Mouse (Mus musculus) A20 (cell line): ENCODE data around the gene Atp5mpl.
"Not testable (repeated sequence)": the region's sequence is repeated elsewhere in the genome, so short reads cannot be mapped to it uniquely, and the experiment has no call there.

Experiments used
- DNase-seq: peaks from one replicate; pipeline ENCODE4 v3.0.0-alpha.2; 2011; ENCODE audit warnings: low read depth, low spot score

The Atp5mpl gene

GRCm38 (mm10) chr12:111950486-111950885 lies 16.3 kb downstream of the Atp5mpl start:
- no peak for DNase-seq

DNA sequence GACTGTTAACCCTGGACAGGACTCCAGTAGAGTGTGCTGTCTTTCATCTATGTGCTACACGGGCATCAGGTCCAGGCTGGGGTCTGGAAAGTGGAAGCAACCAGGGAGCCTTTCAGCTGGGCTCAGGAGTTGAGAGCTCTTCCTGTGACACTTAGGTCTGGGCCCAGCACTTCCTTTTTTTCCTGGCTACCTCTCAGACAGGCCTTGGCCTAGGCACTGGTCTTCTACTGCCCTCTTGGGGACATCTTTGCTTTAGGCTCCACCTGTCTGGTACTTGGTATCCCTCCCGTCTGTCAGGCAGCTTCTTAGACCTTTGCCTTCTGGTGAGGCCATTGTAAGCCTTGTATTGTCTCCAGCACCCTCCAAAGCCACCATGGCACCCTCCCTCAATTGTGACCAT lies 20.1 kb downstream of the Atp5mpl start:
- DNase-seq = peak; percentile 81

DNA sequence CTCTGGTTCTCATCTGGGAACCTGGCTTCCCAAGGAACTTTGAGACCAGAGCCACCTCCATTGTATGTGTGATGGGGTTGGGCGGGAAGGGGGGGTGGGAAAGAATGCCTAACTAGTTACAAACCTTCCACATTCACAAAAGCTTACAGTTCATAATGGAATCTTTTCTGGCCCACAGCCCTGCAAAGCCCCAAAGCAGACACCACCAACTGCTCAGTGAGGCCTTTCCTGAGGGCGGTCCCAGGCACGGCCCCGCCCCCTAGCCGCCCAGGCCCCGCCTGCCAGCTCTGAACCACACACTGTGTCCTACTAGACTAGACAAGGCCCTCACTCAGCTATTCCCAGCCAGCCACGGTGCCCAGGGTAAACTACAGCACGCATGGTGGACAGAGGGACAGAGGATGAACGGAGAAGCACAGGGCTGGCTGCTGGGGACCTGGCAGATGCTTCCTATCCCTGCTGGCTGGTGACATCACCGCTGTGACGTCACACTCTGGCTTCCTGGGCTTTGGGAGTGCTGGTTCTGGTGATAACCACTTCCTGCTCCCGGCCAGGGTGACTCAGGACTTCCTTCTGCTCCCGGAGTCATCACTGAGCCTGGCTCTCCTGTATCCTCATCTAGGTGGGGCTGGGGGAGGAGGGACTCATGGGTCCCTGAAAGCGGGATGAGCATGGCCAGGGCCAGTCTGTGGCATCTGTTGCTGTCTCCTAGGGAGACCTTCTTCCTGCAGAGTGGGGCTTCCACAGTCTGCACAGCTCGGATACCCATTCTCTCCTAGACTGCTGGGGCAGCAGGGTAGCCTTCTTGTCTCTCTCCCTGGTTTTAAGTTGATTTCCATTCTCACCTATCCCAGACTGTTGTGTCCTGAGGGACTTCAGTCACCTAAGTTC lies 20.8 kb downstream of the Atp5mpl start:
- DNase-seq = not testable (repeated sequence)

DNA sequence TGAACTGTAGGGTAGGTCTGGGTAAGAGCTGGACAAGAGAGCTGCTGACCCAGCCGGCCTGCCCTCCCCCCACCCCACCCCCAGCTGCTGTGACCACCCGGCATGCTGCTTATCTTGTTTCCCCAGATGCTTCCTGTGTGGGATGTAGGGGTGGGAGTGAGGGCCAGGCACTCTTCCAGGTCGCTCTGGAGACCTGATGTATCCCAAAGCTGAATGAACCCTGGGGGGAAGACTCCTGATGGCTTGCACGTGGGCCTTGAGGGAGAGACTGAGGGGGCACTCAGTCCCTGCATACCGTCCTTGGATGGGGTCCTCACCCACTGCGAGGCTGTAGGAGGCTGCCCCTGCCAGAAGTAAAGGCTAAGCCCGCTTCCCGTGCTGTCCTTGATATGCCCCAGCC lies 21.7 kb downstream of the Atp5mpl start:
- no peak for DNase-seq

DNA sequence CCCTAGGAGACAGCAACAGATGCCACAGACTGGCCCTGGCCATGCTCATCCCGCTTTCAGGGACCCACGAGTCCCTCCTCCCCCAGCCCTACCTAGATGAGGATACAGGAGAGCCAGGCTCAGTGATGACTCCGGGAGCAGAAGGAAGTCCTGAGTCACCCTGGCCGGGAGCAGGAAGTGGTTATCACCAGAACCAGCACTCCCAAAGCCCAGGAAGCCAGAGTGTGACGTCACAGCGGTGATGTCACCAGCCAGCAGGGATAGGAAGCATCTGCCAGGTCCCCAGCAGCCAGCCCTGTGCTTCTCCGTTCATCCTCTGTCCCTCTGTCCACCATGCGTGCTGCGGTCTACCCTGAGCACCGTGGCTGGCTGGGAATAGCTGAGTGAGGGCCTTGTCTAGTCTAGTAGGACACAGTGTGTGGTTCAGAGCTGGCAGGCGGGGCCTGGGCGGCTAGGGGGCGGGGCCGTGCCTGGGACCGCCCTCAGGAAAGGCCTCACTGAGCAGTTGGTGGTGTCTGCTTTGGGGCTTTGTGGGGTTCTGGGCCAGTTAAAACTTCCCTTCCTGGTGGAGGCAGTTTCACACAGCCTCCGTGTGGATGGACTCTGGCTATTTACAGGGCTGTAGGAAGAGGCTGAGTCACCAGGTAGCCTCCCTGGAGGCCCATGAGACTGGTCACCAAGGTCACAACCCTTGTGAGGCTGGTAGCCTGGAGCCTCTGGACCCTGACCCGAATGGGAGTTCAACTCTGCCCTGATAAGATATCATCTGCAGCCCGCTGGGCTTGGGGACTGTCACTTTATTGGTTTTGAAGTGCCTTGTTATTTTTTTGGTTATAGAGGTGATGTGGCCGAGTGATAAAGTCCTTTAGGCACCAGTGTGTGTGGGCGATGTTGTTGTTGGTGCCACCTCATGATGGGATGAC lies 22.5 kb downstream of the Atp5mpl start:
- peak; percentile 16 for DNase-seq

DNA sequence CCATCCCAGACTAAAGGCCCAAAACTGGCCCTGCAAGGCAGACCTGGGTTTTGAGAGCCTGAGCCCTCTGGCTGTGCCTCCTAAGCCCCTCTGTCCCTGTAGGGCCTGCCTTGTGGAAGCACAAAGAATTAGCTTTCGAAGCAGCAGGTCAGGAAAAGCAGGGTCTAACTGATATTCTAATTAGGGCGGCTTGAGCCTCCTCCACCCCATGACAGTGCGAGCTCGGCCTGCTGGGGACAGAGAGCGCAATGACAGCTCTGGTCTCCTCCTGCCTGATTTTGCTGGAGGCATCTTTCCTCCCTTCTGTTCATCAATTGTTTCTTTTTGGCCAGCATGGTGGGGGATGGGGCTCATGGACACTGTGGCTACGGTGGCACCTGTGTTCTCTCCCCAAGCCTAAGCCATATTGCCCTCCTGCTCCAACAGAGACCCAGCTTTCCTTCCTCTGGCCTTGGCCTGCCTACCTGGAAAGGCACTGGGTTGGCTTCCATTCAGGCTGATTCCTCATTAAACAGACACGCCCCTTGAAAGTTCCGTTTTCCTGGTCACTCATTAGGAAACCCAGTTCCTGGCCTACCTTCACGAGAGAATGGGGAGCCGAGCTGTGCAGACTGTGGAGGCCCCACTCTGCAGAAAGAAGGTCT lies 23.2 kb downstream of the Atp5mpl start:
- no peak for DNase-seq

DNA sequence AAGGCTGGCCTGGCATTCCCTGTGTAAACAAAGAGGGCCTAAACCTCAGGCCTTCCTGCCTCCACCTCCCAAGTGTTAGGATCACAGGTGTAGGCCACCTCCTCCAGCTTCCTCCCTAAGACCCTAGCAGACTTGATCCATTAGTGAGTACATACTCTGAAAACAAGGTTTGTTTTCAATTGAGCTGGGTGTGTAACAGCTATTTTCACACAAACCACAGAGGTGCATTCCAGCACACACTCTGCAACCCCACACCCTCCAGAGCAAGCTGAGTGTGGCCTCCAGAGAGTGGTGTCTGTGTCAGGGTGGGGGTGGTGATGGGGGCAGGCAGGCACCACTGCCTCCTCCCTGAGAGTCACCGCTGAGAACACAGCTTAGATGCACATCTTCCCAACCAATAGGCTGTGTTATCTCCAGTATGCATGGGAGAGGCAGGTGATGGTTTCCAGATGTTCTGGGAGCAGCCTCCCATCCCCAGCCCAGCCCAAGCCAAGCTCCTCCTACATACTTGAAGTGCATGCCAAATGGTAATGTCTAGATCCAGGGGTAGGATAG lies 28.1 kb downstream of the Atp5mpl start:
- no peak for DNase-seq

DNA sequence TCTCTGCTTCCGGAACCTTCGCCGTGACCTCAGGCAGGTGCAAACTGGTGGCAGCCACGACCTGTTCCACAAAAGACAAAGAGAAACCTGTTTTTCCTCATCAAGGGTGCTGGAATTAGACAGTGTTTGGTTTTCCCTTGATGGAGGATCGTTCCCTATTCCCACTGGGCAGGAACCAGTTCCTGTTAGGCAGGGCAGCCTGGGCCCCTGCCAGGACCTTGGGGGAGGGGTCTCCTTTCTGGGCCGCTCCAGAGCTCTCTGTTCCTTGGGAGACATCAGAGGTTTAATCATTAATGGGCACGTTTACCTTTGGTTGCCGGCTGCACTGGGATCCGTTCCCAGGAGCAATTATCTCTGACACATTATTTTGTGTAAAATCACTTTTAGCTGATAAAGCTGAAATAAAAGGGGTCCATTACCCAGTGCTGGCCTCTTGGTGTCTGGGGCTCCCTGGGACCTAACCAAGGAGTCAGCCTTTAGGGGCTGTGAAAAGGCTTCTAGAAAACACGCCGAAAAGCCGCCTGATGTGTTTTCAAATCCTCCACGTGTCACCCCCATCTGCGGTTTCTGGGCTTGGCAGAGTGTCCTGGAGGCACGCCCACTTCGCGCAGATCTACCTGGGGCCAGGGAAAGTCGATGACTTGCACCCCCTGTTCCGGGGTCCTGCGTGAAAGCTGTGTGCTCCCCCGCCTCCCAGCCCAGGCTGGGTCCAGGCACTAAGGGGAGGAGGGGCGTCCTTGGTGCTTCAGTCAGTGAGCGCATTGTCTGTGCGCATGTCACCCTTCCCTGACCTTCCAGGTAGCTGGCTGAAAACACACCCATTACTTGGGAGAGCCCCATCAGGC lies 29.8 kb downstream of the Atp5mpl start:
- DNase-seq = no peak

- DNase-seq = no peak
These were observed 32.8 kb downstream of the Atp5mpl start for GRCm38 (mm10) chr12:111933971-111934370.

DNA sequence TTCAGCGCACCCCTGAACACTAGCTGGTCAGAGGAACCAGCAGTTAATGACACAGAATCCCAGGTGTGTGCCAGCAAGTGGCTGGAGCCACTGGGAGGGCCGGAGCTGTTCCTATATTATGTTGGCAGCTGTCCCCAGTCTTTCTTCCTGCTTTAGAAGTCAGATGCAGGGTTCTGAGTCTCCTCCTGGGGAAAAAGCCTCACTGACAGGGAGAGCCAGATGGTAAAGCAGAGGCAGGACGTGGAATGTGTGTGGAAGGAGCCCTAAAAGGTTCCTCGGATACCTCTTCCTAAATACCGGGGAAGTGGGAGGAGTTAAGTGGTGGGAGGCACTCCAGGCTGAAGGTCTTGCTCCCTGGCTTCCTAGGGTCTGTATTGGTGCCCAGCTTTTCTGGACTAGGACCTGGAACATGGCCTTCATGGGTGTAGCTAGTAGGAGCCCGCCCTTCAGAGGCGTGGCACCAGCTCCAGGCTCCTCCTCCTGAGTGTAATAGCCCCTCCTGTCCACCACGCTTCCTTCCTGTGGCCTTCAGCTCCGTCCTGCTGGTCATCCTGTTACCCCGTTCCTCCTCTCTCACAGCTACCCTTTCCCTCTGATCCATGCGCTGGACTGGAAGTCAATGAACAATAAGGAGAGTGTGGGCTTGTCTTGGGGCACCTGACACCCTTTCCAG lies 33.6 kb downstream of the Atp5mpl start:
- DNase-seq = no peak

GRCm38 (mm10) chr12:111932513-111932912 lies 34.3 kb downstream of the Atp5mpl start:
- DNase-seq = no peak

DNA sequence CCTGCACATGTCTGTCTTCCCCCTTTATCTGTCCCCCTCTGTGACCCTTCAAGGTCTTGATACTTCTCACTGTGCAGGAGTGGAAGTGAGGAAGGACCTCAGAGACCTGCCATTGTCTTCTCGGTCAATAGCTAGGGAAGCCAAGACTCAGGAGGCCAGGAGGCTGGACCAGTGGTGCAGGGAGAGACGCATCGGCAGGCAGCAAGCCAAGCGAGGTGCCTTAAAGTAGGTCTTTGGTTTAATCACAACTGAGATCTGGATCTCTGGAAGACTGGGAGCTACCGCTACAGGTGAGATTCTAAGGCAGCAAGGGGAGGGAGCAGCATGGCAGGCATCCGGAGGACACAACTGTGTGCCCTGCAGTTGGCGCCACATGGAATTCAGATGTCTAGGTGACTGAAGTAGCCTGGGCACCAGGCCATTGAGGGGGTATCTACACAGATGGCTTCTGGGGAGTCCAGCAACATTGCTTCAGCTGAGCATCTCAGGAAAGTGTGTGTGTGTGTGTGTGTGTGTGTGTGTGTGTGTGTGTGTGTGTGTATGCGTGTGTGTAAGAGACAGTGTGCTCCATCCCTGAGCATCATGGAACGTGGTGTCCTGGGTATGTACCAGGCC lies 35.3 kb downstream of the Atp5mpl start:
- DNase-seq = no peak

GRCm38 (mm10) chr12:111928411-111928966 lies 38.3 kb downstream of the Atp5mpl start:
- DNase-seq = peak; percentile 26

DNA sequence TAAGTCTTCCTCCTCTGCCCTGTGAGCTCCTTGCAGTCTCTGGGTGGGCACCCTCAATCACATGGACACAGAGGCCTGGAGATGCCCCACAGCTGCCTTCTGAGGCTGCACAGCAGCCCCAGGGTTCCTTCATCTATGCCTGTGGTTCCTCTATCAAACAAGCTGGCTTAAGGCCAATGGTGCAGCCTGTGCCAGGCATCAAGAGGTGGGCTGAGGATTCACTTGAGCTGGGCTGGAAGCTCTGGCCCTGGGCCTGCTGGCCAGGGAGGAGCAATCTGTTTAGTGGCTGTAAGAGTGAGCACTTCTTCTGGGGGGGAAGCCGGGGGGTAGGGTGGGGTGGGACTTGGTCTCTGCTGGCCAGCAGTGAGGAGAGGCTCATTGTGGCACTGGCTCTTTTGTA lies 39.4 kb downstream of the Atp5mpl start:
- no peak for DNase-seq

DNA sequence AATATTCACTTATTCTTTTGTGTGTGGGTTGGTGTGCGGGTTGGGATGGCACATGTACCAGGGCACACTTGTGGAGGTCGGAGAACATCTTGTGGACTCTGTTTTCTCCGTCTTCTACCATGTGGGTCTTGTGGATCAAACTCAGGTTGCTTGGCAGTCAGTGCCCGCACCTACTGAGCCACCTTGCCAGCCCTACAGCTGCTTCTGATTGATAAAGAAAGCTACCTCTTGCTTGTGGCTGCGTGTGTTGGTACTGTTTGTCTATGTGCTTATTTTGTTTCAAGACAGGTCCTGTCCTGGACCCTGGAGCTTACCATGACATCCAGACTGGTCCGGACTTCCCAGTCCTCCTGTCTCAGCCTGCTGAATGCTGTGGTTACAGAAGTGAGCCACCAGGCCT lies 43.7 kb downstream of the Atp5mpl start:
- DNase-seq = no peak

DNA sequence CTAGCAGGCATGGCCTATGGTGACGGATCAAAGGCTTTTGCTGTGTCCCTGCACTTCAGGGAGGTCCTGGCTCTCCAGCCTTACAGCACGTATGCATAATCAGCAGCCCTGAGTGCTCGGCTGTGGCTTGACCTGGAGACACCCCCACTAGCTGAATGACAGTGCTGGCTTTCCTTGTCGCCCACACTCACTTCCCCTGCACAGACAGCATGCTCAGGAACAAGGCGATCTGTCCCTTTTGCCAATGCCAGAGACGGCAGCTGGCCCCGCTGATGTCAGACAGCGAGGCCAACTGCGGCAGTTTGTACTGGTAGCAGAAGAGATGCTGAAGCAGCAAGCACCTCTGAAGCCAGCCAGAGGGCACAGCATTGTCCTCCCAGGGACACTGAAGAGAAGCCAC lies 46.7 kb downstream of the Atp5mpl start:
- DNase-seq = peak; percentile 20

DNA sequence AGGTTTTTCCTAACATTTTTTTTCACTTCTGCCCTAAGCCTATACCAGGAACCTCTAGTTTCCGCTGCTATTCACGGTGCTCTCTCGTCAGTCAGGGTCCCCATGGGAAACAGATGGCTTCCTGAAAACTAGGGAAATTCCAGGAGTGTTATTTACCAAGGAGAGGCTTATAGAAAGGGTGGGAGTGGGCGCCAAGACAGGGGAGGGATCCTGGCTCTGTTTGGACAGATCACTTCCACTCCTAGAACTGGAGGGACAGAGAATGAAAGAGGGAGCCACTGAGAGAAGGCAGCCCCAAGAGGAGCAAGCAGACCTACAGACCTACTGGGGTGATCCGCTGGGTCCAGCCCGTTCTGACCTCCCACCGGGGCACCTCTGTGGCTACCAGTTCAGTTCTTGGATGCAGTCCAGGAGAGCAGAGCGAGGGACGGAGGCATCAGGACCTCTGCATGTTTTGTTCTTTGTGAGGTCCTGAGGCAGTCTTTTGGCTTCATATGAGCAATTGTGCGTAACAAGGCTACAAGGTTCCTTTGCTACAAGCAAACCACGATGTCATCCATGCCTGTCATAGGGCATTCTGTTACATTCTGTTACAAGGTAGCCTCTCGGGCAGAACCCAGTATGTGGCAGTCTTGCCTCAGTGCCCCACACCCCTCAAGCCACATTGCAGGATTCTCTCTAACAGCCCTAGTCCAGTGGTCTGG lies 50.1 kb downstream of the Atp5mpl start:
- peak; percentile 30 for DNase-seq

DNA sequence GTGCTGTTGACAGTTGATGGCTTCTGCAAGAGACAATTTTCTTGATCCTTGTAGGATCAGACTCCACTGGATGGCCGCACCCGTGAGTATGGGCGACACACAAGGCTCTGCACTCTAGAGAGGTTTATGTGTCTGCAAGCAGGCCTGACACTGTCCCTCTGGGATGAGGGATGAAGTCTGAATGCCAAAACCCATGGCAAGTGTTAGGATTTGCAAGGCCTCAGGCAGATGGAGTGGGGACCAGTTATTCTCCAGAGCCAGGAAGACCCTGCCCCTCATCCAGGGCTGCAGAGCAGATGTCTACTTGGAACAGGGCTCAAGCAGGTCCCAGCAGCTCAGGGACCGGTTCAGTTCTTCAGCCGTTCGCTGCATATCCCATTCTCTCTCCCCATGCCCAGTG lies 51.0 kb downstream of the Atp5mpl start:
- no peak for DNase-seq

DNA sequence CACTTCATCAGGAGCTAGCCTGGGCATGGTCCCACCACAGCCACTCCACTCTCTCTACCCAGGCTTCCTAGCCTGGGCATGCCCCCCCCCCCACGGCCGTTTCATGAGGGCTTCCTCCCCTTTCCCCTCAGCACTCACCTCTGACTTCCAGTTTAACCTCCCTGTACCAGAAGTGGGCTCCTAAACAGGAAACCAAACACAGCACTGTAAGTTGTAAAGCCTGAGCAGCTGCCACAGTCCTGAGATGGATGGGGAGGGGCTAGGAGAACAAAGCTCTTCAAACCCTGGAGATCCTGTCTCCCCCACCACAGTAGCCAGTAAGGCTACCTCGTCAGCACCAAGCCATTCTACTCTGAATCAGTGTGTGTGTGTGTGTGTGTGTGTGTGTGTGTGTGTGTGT lies 52.7 kb downstream of the Atp5mpl start:
- no peak for DNase-seq
